Mouse (Mus musculus) activated CD4-positive, CD25-positive, alpha-beta regulatory T cell (primary cell): ENCODE measurements around the gene Nup37. TPM values are rescaled to one million over a fixed set of nuclear protein-coding genes. Genes with fewer than 3 reads are reported as not detected.

Source experiments
- polyA plus RNA-seq, 2 experiments: library from polyadenylated mRNA; unstranded; fragments of 100-300 nt; shearing (Covaris generic); gene quantifications; one replicate each; pipeline ENCODE4 v1.2.1; 2017

Nup37 gene
- polyA plus RNA-seq, result 10 to 100 TPM; 30.4 to 32.3 TPM

GRCm38 (mm10) chr10:88146707-88147477 is at the start of gene Nup37, which contains the start of gene Parpbp:
Gene Nup37 (plus strand): TSS chr10:88146992.
Gene Parpbp (minus strand): TSS chr10:88146941.

GRCm38 (mm10) chr10:88200951-88201638 is 54.3 kb downstream of the Nup37 start, which contains the start of gene Washc3:
Gene Washc3 (plus strand): TSS chr10:88201093.

Other genes with a start within 250 kb of the Nup37 start
- under 1 TPM in 1 of 2 experiments, not detected in 1; 0.47 TPM for gene Pmch, start 55.9 kb upstream of the Nup37 start, polyA plus RNA-seq
- 1 to 10 TPM; 1.3 to 1.9 TPM for gene Parpbp, start 51 bp upstream of the Nup37 start, polyA plus RNA-seq
- gene Washc3, start 54.1 kb downstream of the Nup37 start, polyA plus RNA-seq, result 100 to 1,000 TPM in 1 of 2 experiments, 10 to 100 TPM in 1; 99.7 to 120 TPM
- gene Dram1, start 232.1 kb downstream of the Nup37 start, polyA plus RNA-seq, result 1 to 10 TPM in 1 of 2 experiments, under 1 TPM in 1; 0.43 to 1.1 TPM
- 10 to 100 TPM; 10.9 to 16.3 TPM for gene Gnptab, start 232.1 kb downstream of the Nup37 start, polyA plus RNA-seq